Mouse (Mus musculus): ENCODE measurements at regions not wholly inside any gene's neighbourhood (a gene's known extent, or its start where the extent isn't known, plus 50 kb on each side); places are given as distances from the start of the nearest gene placed in this dataset.
A peak's percentile ranks its signal among the peaks of the same experiment; 100 is the strongest.

DNA sequence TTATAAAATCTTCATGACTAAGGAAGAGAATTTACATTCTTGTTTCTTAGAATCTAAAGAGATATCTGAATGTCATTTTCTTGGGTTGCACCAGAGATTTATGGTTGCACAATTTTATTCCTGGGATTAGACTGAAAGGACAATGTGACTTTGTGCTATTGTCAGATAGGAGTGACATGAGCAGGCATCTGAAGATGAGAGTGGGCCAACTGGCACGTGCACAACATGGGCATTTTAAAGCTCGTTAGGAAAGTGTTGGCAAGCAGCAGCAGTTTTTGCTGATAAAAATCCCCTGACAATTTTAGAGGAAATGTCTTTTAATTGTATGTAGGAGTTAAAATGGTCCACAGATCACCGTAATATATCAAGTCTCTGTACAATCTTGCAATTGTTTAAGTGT is 178.9 kb upstream of the Tecrl start:
- no peak for DNase-seq (ENCODE audit: low read depth, low spot score)

DNA sequence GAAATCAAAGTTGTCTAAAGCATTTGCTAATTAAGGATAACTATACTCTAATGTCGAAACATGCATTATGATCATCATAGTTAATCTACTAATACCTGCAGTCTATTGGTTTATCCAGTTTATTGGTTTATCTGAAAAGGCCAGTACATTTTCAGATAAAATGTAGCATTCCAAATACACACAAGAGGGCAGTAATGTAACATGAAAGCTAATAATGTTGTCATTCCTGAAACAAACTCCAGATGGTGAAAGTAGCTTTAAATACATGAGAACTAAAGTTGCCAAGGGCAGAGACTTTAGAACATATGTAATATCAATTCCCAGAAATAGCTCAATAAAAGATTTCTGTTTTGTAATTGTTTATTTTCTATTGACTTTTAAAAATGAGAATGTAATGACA is 163.7 kb upstream of the Tecrl start:
- DNase-seq (ENCODE audit: low read depth, low spot score), result no peak

DNA sequence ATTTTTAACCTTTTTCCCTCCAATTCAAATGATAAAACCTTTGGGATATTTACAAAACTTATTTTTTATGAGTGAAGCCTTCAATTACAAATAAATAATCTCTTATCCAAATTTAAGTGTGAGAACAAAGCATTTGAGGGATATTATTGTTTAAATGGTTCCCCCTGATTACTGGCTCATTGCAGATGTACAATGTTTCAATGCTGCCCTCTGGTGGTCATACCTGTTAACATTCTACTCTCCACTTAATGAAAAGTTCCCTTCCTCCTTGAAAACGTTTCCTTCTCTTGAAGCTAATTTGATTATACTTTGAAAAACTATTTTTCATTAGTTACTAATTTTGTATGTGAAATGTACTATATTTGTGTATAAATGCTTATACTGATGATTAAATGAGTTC is 129.1 kb upstream of the Tecrl start:
- no peak for DNase-seq (ENCODE audit: low read depth, low spot score)

DNA sequence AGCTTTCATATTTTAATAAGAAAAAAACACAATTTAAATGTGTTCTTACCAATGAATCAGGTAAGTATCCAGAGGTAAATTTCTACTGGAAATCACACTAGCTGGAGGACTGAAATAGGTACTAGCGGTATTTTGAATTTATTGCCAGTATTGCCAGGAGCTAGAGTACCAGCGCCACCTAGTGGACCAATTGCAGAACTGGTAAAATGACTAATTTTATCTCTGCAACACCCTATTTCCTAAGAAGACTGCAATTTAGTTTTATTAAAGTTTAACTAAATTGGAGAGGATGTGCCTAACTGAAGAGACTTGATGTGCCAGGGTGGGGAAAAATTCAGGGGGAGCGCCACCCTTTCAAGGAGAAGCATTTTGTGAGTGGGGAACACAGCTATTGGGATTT is 85.3 kb upstream of the Tecrl start:
- peak; percentile 9 for DNase-seq (ENCODE audit: low read depth, low spot score)

GRCm38 (mm10) chr5:83436510-83436909 is 81.5 kb upstream of the Tecrl start:
- DNase-seq (ENCODE audit: low read depth, low spot score), result no peak

- DNase-seq (ENCODE audit: low read depth, low spot score), result no peak
Observed at GRCm38 (mm10) chr5:83421708-83422107, 66.7 kb upstream of the Tecrl start.

DNA sequence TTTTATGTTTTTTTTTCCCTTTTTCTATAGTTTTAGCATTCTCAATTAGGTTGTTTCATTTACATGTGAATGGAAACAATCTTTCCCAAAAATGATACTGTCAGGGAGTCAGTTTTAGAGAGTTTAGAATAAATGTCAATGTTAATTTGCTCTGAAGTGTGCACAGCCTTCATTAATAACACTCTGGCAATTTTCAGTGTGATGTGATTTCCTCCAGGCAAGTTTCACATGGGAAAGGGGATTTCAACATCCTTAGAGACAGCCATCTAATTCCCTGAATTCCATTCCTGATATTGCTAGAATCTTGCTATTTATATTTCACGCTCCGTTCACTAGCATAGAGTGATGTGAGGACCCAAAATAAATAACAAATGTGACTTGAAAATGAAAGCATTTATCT is 55.2 kb upstream of the Tecrl start:
- no peak for DNase-seq (ENCODE audit: low read depth, low spot score)

DNA sequence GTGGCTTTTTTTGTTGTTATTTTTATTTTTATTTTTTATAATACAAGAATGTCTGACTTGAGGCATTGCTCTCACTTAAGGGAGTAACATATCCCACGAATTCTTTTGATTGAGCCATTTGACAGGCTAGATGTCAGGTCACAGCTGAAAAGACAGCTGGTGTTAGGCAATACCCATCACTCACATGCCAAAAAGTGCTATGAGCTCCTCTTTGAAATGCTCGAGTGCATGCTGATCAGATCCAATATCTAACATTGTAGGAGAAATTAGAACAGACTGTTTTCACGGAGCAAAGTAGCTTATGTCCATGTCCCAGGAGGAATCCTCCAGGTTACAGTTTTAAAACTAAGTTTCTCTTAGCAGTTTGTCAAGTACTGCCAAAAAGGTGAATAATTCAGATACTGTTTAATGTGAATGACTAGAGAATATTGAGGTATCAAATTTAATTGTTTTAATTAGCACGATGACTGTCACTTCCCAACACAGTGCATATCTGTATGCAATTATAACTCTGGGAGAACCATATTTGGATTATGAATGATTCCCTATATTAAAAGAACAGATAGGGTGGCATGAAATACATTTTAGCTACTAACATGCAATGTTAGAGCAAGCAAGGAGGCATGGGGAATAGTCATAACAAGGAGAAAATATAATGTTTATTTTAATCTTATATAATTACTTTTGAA is 50.4 kb upstream of the Tecrl start:
- DNase-seq (ENCODE audit: low read depth, low spot score), result no peak

Data from c-Kit-negative CD71-positive TER-119-positive erythroid progenitor cells, embryonic 14.5 days (primary cell).